Mouse (Mus musculus): ENCODE data around the gene Pigu. TPM values are rescaled to one million over a fixed set of nuclear protein-coding genes. Genes with fewer than 3 reads are reported as not detected.

Pigu gene
- polyA plus RNA-seq, 1 experiment, result 40.0 TPM

- TF ChIP-seq POLR2A (IDR thresholded peaks at IDR 0.05; ENCODE audit: low read depth, low read length) (no peak), CTCF (conservative IDR thresholded peaks at IDR 0.05; ENCODE audit: insufficient read depth, insufficient read length, low read depth, low read length) (no peak)
- WGBS, result 49% methylated on average over 27 of the region's 27 CpGs
- Histone ChIP-seq H3K4me1 (ENCODE audit: control insufficient read depth, insufficient read depth, low read length) (peaks cover 11% of the 10 kb centered on the region; the same call in 1 of the 2 replicates), H3K27ac (ENCODE audit: insufficient read depth, low read depth, low read length) (no peak overlapping the region), H3K36me3 (ENCODE audit: control insufficient read depth, insufficient read depth, low read length) (peaks cover 15% of the 10 kb centered on the region), H3K4me3 (ENCODE audit: insufficient read depth, low read depth, low read length) (no peak overlapping the region), H3K27me3 (replicated peaks; ENCODE audit: control insufficient read depth, insufficient read depth, low read length) (no peaks in the 10 kb centered on the region)
- no peak for DNase-seq
Measured at GRCm38 (mm10) chr2:155386534-155386899, 29.3 kb upstream of the Pigu start.

- Histone ChIP-seq H3K27me3 (replicated peaks; ENCODE audit: control insufficient read depth, insufficient read depth, low read length) (no peaks in the 10 kb centered on the region), H3K4me3 (ENCODE audit: insufficient read depth, low read depth, low read length) (no peak overlapping the region), H3K27ac (ENCODE audit: insufficient read depth, low read depth, low read length) (no peak overlapping the region), H3K4me1 (ENCODE audit: control insufficient read depth, insufficient read depth, low read length) (peaks cover 14% of the 10 kb centered on the region; the same call in 1 of the 2 replicates), H3K36me3 (ENCODE audit: control insufficient read depth, insufficient read depth, low read length) (peaks cover 15% of the 10 kb centered on the region)
- no peak for DNase-seq
- 64% methylated on average over 18 of the region's 18 CpGs for WGBS
- TF ChIP-seq CTCF (conservative IDR thresholded peaks at IDR 0.05; ENCODE audit: insufficient read depth, insufficient read length, low read depth, low read length), result no peak
- no peak for TF ChIP-seq POLR2A (IDR thresholded peaks at IDR 0.05; ENCODE audit: low read depth, low read length)
Measured at GRCm38 (mm10) chr2:155385731-155386533, 28.7 kb upstream of the Pigu start.

GRCm38 (mm10) chr2:155385090-155385489 lies 27.9 kb upstream of the Pigu start:
- 28% methylated on average over 7 of the region's 7 CpGs for WGBS
- H3K36me3 ChIP-seq (ENCODE audit: control insufficient read depth, insufficient read depth, low read length), result peaks cover 12% of the 10 kb centered on the region
- DNase-seq, result peak; percentile 84
- peaks cover 21% of the 10 kb centered on the region; the same call in 1 of the 2 replicates for H3K4me1 ChIP-seq (ENCODE audit: control insufficient read depth, insufficient read depth, low read length)
- no peak overlapping the region for H3K27ac ChIP-seq (ENCODE audit: insufficient read depth, low read depth, low read length)
- TF ChIP-seq CTCF (conservative IDR thresholded peaks at IDR 0.05; ENCODE audit: insufficient read depth, insufficient read length, low read depth, low read length) (peak; percentile 76), POLR2A (IDR thresholded peaks at IDR 0.05; ENCODE audit: low read depth, low read length) (no peak)
- no peak overlapping the region for H3K4me3 ChIP-seq (ENCODE audit: insufficient read depth, low read depth, low read length)
- no peaks in the 10 kb centered on the region for H3K27me3 ChIP-seq (replicated peaks; ENCODE audit: control insufficient read depth, insufficient read depth, low read length)

- peak; percentile 83 for DNase-seq
- peaks cover 6% of the 10 kb centered on the region for H3K36me3 ChIP-seq (ENCODE audit: control insufficient read depth, insufficient read depth, low read length)
- H3K4me1 ChIP-seq (ENCODE audit: control insufficient read depth, insufficient read depth, low read length), result peaks cover 21% of the 10 kb centered on the region; the same call in 1 of the 2 replicates
- H3K27ac ChIP-seq (ENCODE audit: insufficient read depth, low read depth, low read length), result peak overlapping the region; percentile 96
- TF ChIP-seq CTCF (conservative IDR thresholded peaks at IDR 0.05; ENCODE audit: insufficient read depth, insufficient read length, low read depth, low read length), result no peak; the same call in 1 of the 2 replicates
- TF ChIP-seq POLR2A (IDR thresholded peaks at IDR 0.05; ENCODE audit: low read depth, low read length), result no peak
- 26% methylated on average over 2 of the region's 2 CpGs for WGBS
- H3K27me3 ChIP-seq (replicated peaks; ENCODE audit: control insufficient read depth, insufficient read depth, low read length), result no peaks in the 10 kb centered on the region
- peak overlapping the region; percentile 80 for H3K4me3 ChIP-seq (ENCODE audit: insufficient read depth, low read depth, low read length)
Measured at GRCm38 (mm10) chr2:155382791-155383438, 25.7 kb upstream of the Pigu start.

- peaks cover 21% of the 10 kb centered on the region; the same call in 1 of the 2 replicates for H3K4me1 ChIP-seq (ENCODE audit: control insufficient read depth, insufficient read depth, low read length)
- peak overlapping the region; percentile 96 for H3K27ac ChIP-seq (ENCODE audit: insufficient read depth, low read depth, low read length)
- no peaks in the 10 kb centered on the region for H3K27me3 ChIP-seq (replicated peaks; ENCODE audit: control insufficient read depth, insufficient read depth, low read length)
- WGBS, result 14% methylated on average over 6 of the region's 6 CpGs
- H3K4me3 ChIP-seq (ENCODE audit: insufficient read depth, low read depth, low read length), result peak overlapping the region; percentile 80
- no peak for DNase-seq
- TF ChIP-seq CTCF (conservative IDR thresholded peaks at IDR 0.05; ENCODE audit: insufficient read depth, insufficient read length, low read depth, low read length) (no peak), POLR2A (IDR thresholded peaks at IDR 0.05; ENCODE audit: low read depth, low read length) (no peak)
- H3K36me3 ChIP-seq (ENCODE audit: control insufficient read depth, insufficient read depth, low read length), result peaks cover 5% of the 10 kb centered on the region; the same call in 1 of the 2 replicates
Measured at GRCm38 (mm10) chr2:155382332-155382700, 25.1 kb upstream of the Pigu start.

- Histone ChIP-seq H3K36me3 (ENCODE audit: control insufficient read depth, insufficient read depth, low read length) (peaks cover 5% of the 10 kb centered on the region; the same call in 1 of the 2 replicates), H3K27ac (ENCODE audit: insufficient read depth, low read depth, low read length) (peak overlapping the region; percentile 96), H3K4me3 (ENCODE audit: insufficient read depth, low read depth, low read length) (peak overlapping the region; percentile 80), H3K27me3 (replicated peaks; ENCODE audit: control insufficient read depth, insufficient read depth, low read length) (no peaks in the 10 kb centered on the region), H3K4me1 (ENCODE audit: control insufficient read depth, insufficient read depth, low read length) (peaks cover 21% of the 10 kb centered on the region; the same call in 1 of the 2 replicates)
- under 1% methylated on average over 68 of the region's 68 CpGs for WGBS
- TF ChIP-seq POLR2A (IDR thresholded peaks at IDR 0.05; ENCODE audit: low read depth, low read length), result peak; percentile 60
- TF ChIP-seq CTCF (conservative IDR thresholded peaks at IDR 0.05; ENCODE audit: insufficient read depth, insufficient read length, low read depth, low read length), result no peak
- DNase-seq, result peak; percentile 99
Measured at GRCm38 (mm10) chr2:155381643-155382331, 24.6 kb upstream of the Pigu start.
